Mouse (Mus musculus) C2C12 (cell line): Measurements from ENCODE around the gene 1700086D15Rik.

Experiments
- CEBPB ChIP-seq: IDR thresholded peaks from one replicate; pipeline ENCODE4 v1.6.1; 2011; ENCODE audit warnings: low read depth, mild to moderate bottlenecking, control low read depth, moderate library complexity
- CTCF ChIP-seq: IDR thresholded peaks from one replicate; pipeline ENCODE4 v1.5.1; 2011; ENCODE audit not compliant: control insufficient read depth, insufficient read depth, insufficient read length
- FOSL1 ChIP-seq: IDR thresholded peaks from one replicate; pipeline ENCODE4 v1.8.0; 2011; ENCODE audit warnings: mild to moderate bottlenecking, low read length; ENCODE audit not compliant: poor library complexity, insufficient read depth, severe bottlenecking
- MAX ChIP-seq: IDR thresholded peaks from one replicate; pipeline ENCODE4 v1.6.1; 2011; ENCODE audit warnings: mild to moderate bottlenecking, control low read depth
- MYOD1 ChIP-seq: IDR thresholded peaks from one replicate; pipeline ENCODE4 v1.6.1; 2011; ENCODE audit warnings: low read depth; ENCODE audit not compliant: control insufficient read depth, insufficient read length
- MYOG ChIP-seq: IDR thresholded peaks from one replicate; pipeline ENCODE4 v1.6.1; 2011; ENCODE audit not compliant: control insufficient read depth, insufficient read length; ENCODE audit errors: extremely low read depth
- USF1 ChIP-seq: IDR thresholded peaks from one replicate; pipeline ENCODE4 v1.6.1; 2011; ENCODE audit warnings: low read depth, mild to moderate bottlenecking, control low read depth, moderate library complexity

GRCm38 (mm10) chr11:65162767-65163120 lies 3.1 kb upstream of the 1700086D15Rik start, which contains the start of gene Arhgap44:
- TF ChIP-seq FOSL1 (no peak), CTCF (no peak), MYOD1 (no peak), MYOG (no peak), MAX (no peak), USF1 (no peak), CEBPB (no peak)
